In the genomic region with DNA sequence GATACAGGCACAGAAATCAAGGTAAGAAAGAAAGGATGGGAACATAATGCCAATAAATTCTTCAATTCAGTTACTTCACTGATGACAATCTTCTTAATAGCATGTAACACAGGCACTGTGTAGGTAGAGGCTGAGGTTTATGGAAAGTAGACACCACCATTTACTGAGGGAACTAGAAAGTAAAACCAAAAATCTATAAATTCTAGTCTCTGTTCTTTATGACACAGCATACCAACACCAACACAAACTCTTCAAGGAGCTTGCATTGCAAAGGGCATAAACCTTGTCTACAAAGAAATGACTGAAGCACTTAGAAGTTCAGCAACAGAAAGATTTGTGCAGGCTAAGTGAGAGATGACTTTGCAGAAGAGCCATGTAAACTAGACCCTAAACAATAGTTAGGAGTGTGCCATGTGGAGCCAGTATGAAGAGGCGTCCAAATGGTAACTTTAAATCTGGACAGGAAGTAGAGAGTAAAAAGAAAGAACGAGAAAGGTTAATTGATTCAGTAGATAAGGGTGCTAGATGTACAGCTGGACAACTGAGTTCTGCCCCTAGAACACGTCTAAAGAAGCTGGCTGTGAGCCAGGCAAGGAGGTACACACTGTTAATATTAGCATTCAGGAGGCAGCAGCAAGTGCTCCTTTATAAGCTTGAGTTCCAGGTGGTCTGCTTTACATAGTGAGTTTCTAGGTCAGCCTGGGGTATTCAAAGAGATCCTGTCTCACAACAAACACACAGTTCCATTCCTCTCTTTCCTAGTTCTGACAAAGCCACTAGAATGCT, we compare ENCODE assay signal across 28 mouse cellular contexts.
DNase-seq lines count a peak whose midpoint lies in the region; ATAC-seq and TF ChIP-seq lines count a peak whose summit lies in the region.
"Had no signal": no experiment of that assay in that cellular context is flagged by ENCODE, and none has a peak within 500 bp of the region (broad histone marks: within the 10 kb centered on the region; RNA-seq: fewer than 3 reads in every experiment).

No protein-coding gene starts in this region.

- H3K4me3 ChIP-seq in lung, embryonic 14.5 days (ENCODE audit: low read depth, low read length) = no peak overlapping the region
- H3K4me3 ChIP-seq: erythroblast, embryonic 14.5 days; forebrain, embryonic 12.5 days; hindbrain, embryonic 10.5 days; hindbrain, embryonic 15.5 days; kidney, embryonic 15.5 days; limb, embryonic 10.5 days; limb, embryonic 15.5 days; liver, embryonic 15.5 days; neural tube, embryonic 15.5 days had no signal

- no peak overlapping the region for H3K4me2 ChIP-seq in lung, embryonic 14.5 days
- H3K4me2 ChIP-seq: forebrain, embryonic 12.5 days; hindbrain, embryonic 15.5 days; kidney, embryonic 15.5 days; limb, embryonic 15.5 days; liver, embryonic 15.5 days; neural tube, embryonic 15.5 days had no signal

- intact Hi-C loops in left cerebral cortex, postnatal 36 days (cut with DNase I) = no loop called here

- no peaks in the 10 kb centered on the region for H3K4me1 ChIP-seq in lung, embryonic 14.5 days (ENCODE audit: insufficient read depth)
- H3K4me1 ChIP-seq: forebrain, embryonic 12.5 days; hindbrain, embryonic 10.5 days; hindbrain, embryonic 15.5 days; kidney, embryonic 15.5 days; limb, embryonic 10.5 days; limb, embryonic 15.5 days; liver, embryonic 15.5 days; neural tube, embryonic 15.5 days had no signal

- H3K27me3 ChIP-seq in lung, embryonic 14.5 days (ENCODE audit: insufficient read depth, low read length) = no peaks in the 10 kb centered on the region
- H3K27me3 ChIP-seq: forebrain, embryonic 12.5 days; hindbrain, embryonic 15.5 days; kidney, embryonic 15.5 days; limb, embryonic 15.5 days; liver, embryonic 15.5 days; neural tube, embryonic 15.5 days; Patski had no signal

- no peak overlapping the region for H3K27ac ChIP-seq in lung, embryonic 14.5 days (ENCODE audit: low read depth)
- H3K27ac ChIP-seq: forebrain, embryonic 12.5 days; hindbrain, embryonic 10.5 days; hindbrain, embryonic 15.5 days; kidney, embryonic 15.5 days; limb, embryonic 10.5 days; limb, embryonic 15.5 days; liver, embryonic 15.5 days; neural tube, embryonic 15.5 days had no signal

- H3K36me3 ChIP-seq in lung, embryonic 14.5 days (ENCODE audit: insufficient read depth) = peaks cover 3% of the 10 kb centered on the region; the same call in 1 of the 2 replicates
- H3K36me3 ChIP-seq: liver, embryonic 15.5 days; neural tube, embryonic 15.5 days had no signal

- no peak for ATAC-seq in lung, embryonic 14.5 days (ENCODE audit: insufficient read depth)
- ATAC-seq: intestine, postnatal 0 days; Patski had no signal

- no peaks in the 10 kb centered on the region for H3K9me3 ChIP-seq in lung, embryonic 14.5 days (ENCODE audit: low read depth, low read length)
- H3K9me3 ChIP-seq: forebrain, embryonic 12.5 days; G1E; hindbrain, embryonic 10.5 days; hindbrain, embryonic 15.5 days; kidney, embryonic 15.5 days; limb, embryonic 10.5 days; limb, embryonic 15.5 days; liver, embryonic 15.5 days; neural tube, embryonic 15.5 days had no signal

- peak; percentile 34 for DNase-seq in lung, embryonic 14.5 days
- no peak for DNase-seq in lung, postnatal 10 days
- peak; percentile 22 for DNase-seq in urinary bladder, postnatal 14 days (ENCODE audit: low spot score)
- no peak for DNase-seq in urinary bladder, adult 18-20 months (ENCODE audit: low spot score in 2 of 2)
- DNase-seq in ZHBTc4 (ENCODE audit: low read depth, low spot score) = peak; percentile 10
- no peak for DNase-seq in left cerebral cortex, postnatal 36 days (ENCODE audit: low spot score in 2 of 2)
- no peak for DNase-seq in liver
- DNase-seq: adrenal gland, adult 2 months; cerebellum, adult 18-20 months; gastrocnemius, postnatal 14 days; heart, postnatal 14 days; kidney, postnatal 4 days; midbrain, embryonic 14.5 days; right cerebral cortex, postnatal 25 days; thymus, adult 18-20 months; thymus, postnatal 25 days had no signal

- WGBS in lung, embryonic 14.5 days = 38% methylated on average over 3 of the region's 3 CpGs

- TF ChIP-seq CTCF in lung, embryonic 14.5 days (IDR thresholded peaks at IDR 0.05; ENCODE audit: low read depth) = no peak

- H3K9ac ChIP-seq in lung, embryonic 14.5 days = no peak overlapping the region
- H3K9ac ChIP-seq: forebrain, embryonic 12.5 days; hindbrain, embryonic 15.5 days; kidney, embryonic 15.5 days; limb, embryonic 15.5 days; liver, embryonic 15.5 days; neural tube, embryonic 15.5 days had no signal

Comparison
In these comparisons a context has a peak if more than half of its experiments do, and no peak if none do; other contexts are left out.
1. DNase-seq: peak in lung, embryonic 14.5 days (single experiment), urinary bladder, postnatal 14 days (single experiment) and ZHBTc4 (single experiment); none in lung, postnatal 10 days (single experiment), urinary bladder, adult 18-20 months (0 of 2), left cerebral cortex, postnatal 36 days (0 of 2) and liver (single experiment).